Mouse (Mus musculus) heart, embryonic 10.5 days (tissue): ENCODE measurements around the gene Prr15. TPM values are rescaled to one million over a fixed set of nuclear protein-coding genes. Genes with fewer than 3 reads are reported as not detected.

ENCODE experiments used
- DNase-seq: peaks from one replicate; pipeline ENCODE4 v3.0.0-alpha.2; 2017; ENCODE audit warnings: low spot score
- H3K27ac ChIP-seq: fragments of 300-500 bp; sonication (generic); 2 replicates; pipeline ENCODE4 v1.5.1; 2016; ENCODE audit warnings: mild to moderate bottlenecking
- H3K27me3 ChIP-seq: fragments of 300-500 bp; sonication (generic); 2 replicates; pipeline ENCODE4 v1.6.1; 2016; ENCODE audit warnings: mild to moderate bottlenecking; ENCODE audit not compliant: poor library complexity, insufficient read depth, severe bottlenecking
- H3K36me3 ChIP-seq: fragments of 300-500 bp; sonication (generic); 2 replicates; pipeline ENCODE4 v1.6.1; 2016; ENCODE audit warnings: mild to moderate bottlenecking, moderate library complexity
- H3K4me1 ChIP-seq: fragments of 300-500 bp; sonication (generic); 2 replicates; pipeline ENCODE4 v1.6.1; 2016; ENCODE audit warnings: mild to moderate bottlenecking
- H3K4me3 ChIP-seq: fragments of 300-500 bp; sonication (generic); 2 replicates; pipeline ENCODE4 v1.5.1; 2016; ENCODE audit warnings: mild to moderate bottlenecking, moderate library complexity
- H3K9me3 ChIP-seq: fragments of 300-500 bp; sonication (generic); 2 replicates; pipeline ENCODE4 v1.6.1; 2016; ENCODE audit warnings: mild to moderate bottlenecking, moderate library complexity
- WGBS: fragments of 180-500 bp; shearing (Covaris S2); methylation state at CpG from one replicate; pipeline ENCODE4 v1.1.7; 2016; 5-methylcytosine and 5-hydroxymethylcytosine counted together
- polyA plus RNA-seq: library from polyadenylated mRNA; unstranded; fragments of >200 nt; fragmentation: Nextera tagmentation; extraction: Ambion mirVana; gene quantifications from 2 replicates; pipeline ENCODE4 v1.2.1, GENCODE M21; 2016

Gene Prr15
- polyA plus RNA-seq, 1 experiment from 2014 or later = 1.5 TPM

GRCm38 (mm10) chr6:54333652-54334396, 8.2 kb downstream of the Prr15 start:
- Histone ChIP-seq H3K27ac (no peak overlapping the region), H3K4me1 (no peaks in the 10 kb centered on the region), H3K4me3 (no peak overlapping the region), H3K36me3 (0 out of 2 replicates have a peak, but pooled peaks cover 4% of the 10 kb centered on the region), H3K27me3 (peaks cover 30% of the 10 kb centered on the region), H3K9me3 (no peaks in the 10 kb centered on the region)
- DNase-seq = no peak
- 49% methylated on average over 9 of the region's 9 CpGs for WGBS

- no peaks in the 10 kb centered on the region for H3K9me3 ChIP-seq
- H3K4me3 ChIP-seq = no peak overlapping the region
- 82% methylated on average over 6 of the region's 6 CpGs for whole genome bisulfite sequencing
- no peak overlapping the region for H3K27ac ChIP-seq
- H3K4me1 ChIP-seq = no peaks in the 10 kb centered on the region
- DNase-seq = no peak
- H3K36me3 ChIP-seq = no peaks in the 10 kb centered on the region
- peaks cover 27% of the 10 kb centered on the region for H3K27me3 ChIP-seq
These were observed 11.7 kb downstream of the Prr15 start for GRCm38 (mm10) chr6:54337321-54337720.

DNA sequence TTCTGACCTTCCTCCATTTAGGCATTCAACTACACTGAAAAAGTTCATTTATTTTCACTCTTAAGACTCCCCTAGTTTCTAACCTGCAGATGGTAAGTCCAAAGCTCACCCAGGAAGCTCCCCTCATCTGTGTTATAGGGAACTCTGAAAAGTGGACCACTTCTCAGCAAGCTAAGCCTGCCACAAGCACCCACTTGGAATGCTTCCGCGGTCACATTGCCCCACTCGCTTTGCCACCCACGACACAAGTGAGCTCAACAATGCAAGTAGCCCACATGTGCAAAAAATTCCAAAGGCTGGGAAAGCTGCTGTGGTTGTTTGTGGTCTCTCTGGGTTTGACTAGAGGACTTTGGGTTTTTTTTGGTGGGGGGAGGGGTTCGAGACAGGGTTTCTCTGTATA, 15.5 kb downstream of the Prr15 start:
- no peak for DNase-seq
- H3K9me3 ChIP-seq = no peaks in the 10 kb centered on the region
- 87% methylated on average over 5 of the region's 5 CpGs for WGBS
- H3K4me1 ChIP-seq = no peaks in the 10 kb centered on the region
- no peak overlapping the region for H3K27ac ChIP-seq
- no peak overlapping the region for H3K4me3 ChIP-seq
- peaks cover 3% of the 10 kb centered on the region for H3K27me3 ChIP-seq
- no peaks in the 10 kb centered on the region for H3K36me3 ChIP-seq

- Histone ChIP-seq H3K9me3 (no peaks in the 10 kb centered on the region), H3K27me3 (peaks cover 3% of the 10 kb centered on the region; the same call in 1 of the 2 replicates), H3K4me1 (no peaks in the 10 kb centered on the region), H3K36me3 (no peaks in the 10 kb centered on the region), H3K27ac (no peak overlapping the region), H3K4me3 (no peak overlapping the region)
- WGBS = 85% methylated on average over 10 of the region's 10 CpGs
- DNase-seq = no peak
These were observed 16.6 kb downstream of the Prr15 start for GRCm38 (mm10) chr6:54342223-54342622.

DNA sequence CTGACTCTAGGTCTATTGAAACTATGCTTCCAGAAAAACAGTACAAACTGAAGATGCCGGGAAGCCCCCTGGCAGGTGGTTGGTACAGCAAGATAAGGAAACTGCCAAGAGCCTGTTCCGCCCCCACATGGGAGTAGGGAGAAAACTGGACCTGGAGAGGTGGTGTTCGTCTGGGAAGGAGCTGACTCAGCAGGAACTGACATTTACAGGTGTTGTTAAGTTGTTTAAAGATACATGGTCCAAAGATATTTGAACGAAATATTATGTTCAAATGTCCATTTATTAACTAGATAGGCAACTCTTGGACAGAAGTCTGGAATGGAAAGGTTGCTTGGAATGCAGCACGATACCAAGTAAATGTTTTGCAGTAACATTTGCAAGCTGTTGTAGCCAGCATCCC, 26.2 kb downstream of the Prr15 start:
- no peaks in the 10 kb centered on the region for H3K27me3 ChIP-seq
- no peaks in the 10 kb centered on the region for H3K9me3 ChIP-seq
- DNase-seq = no peak
- H3K4me3 ChIP-seq = no peak overlapping the region
- 72% methylated on average over 5 of the region's 5 CpGs for WGBS
- H3K4me1 ChIP-seq = peaks cover 5% of the 10 kb centered on the region
- H3K27ac ChIP-seq = no peak overlapping the region
- H3K36me3 ChIP-seq = no peaks in the 10 kb centered on the region

DNA sequence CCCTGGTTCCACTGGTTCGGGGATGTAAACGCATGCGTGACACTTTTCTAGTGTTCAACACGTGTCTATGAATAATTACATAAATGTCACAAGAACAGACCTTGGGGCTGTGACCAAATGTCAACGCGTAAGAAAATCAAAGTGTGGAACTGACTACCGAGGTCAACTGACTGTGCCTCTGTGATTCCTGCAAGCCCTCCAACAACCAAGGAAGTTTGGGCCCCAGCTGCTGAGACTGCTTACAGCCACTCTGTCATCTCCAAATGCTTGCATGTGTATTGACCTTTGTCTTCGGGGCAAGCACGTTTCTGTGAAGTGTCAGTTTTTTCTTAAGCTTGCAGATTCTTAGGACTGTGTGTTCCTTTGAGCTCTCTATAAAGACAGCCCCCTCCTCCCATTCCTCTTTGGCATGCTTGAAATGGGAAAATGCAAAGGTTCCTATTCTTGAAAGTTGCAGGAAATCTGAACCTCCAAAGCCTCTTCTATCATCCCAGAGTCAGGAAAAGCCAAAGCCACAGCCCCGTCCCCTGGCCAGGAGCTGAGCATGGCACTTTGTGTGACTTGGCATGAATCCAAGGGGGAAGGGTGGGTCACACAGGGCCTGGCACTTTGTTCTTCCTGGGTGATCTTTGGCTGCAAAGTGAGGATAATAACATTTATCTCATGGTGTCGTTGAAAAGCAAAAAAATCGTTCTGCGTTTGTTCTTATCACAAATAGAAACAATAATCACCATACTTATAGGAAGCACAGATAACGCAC, 27.5 kb downstream of the Prr15 start:
- no peaks in the 10 kb centered on the region for H3K27me3 ChIP-seq
- no peak for DNase-seq
- 65% methylated on average over 14 of the region's 14 CpGs for WGBS
- no peaks in the 10 kb centered on the region for H3K9me3 ChIP-seq
- peaks cover 5% of the 10 kb centered on the region for H3K4me1 ChIP-seq
- H3K36me3 ChIP-seq = no peaks in the 10 kb centered on the region
- no peak overlapping the region for H3K27ac ChIP-seq
- no peak overlapping the region for H3K4me3 ChIP-seq

- WGBS = 77% methylated on average over 5 of the region's 5 CpGs
- no peak overlapping the region for H3K4me3 ChIP-seq
These were observed 28.1 kb downstream of the Prr15 start for GRCm38 (mm10) chr6:54353698-54354097.

GRCm38 (mm10) chr6:54355626-54356025, 30.0 kb downstream of the Prr15 start:
- DNase-seq = peak; percentile 72
- WGBS = 71% methylated on average over 6 of the region's 6 CpGs

More at GRCm38 (mm10) chr6:54353698-54354097, 28.1 kb downstream of the Prr15 start:
- no peak for DNase-seq
- no peaks in the 10 kb centered on the region for H3K36me3 ChIP-seq
- H3K9me3 ChIP-seq = no peaks in the 10 kb centered on the region
- H3K27me3 ChIP-seq = no peaks in the 10 kb centered on the region
- H3K27ac ChIP-seq = no peak overlapping the region
- H3K4me1 ChIP-seq = peaks cover 5% of the 10 kb centered on the region

DNA sequence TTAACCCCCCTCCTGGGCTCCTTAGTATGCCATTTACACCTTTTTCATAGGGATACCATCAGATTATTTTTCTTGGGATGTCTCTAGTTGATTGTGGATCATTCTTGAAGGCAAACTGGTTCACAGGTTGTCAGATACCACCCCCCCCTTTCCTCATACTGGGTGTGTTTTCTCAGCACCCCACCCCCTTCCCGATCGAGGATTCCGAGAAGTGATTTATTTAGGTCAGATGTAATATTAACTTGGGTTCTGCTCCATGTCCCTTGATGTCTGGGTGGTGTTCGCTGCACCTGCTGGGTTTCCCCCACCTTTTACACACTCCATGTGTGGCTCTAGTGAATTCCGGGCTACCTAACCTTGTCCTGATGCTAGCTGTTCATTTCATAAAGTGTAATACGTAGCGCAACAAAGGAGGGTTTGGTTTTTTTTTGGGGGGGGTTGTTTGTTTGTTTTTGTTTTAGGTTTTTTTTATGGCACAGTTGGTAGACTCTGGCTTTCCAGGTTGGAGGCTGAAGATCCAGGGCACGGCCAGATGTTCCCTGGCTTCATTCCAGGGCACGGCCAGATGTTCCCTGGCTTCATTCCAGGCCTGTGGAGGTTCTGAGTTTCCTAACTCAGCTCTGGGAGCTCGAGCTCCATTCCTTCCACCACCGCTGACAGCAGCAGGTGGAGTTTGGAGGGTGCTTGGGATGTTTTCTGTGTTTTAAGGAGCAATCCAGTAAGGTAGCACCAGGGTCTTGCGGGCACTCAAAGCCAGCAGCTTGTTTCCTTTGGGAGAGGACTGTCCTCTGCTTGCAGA, 37.1 kb downstream of the Prr15 start:
- H3K27ac ChIP-seq = no peak overlapping the region
- H3K36me3 ChIP-seq = no peaks in the 10 kb centered on the region
- H3K4me1 ChIP-seq = peaks cover 7% of the 10 kb centered on the region; the same call in 1 of the 2 replicates
- H3K27me3 ChIP-seq = no peaks in the 10 kb centered on the region
- no peaks in the 10 kb centered on the region for H3K9me3 ChIP-seq
- H3K4me3 ChIP-seq = no peak overlapping the region
- 81% methylated on average over 12 of the region's 12 CpGs for WGBS
- no peak for DNase-seq

More at GRCm38 (mm10) chr6:54355626-54356025, 30.0 kb downstream of the Prr15 start:
- Histone ChIP-seq H3K27me3 (no peaks in the 10 kb centered on the region), H3K36me3 (no peaks in the 10 kb centered on the region), H3K4me3 (no peak overlapping the region), H3K4me1 (peaks cover 5% of the 10 kb centered on the region), H3K9me3 (no peaks in the 10 kb centered on the region), H3K27ac (no peak overlapping the region)

GRCm38 (mm10) chr6:54364406-54365136, 38.9 kb downstream of the Prr15 start:
- DNase-seq = no peak
- 76% methylated on average over 12 of the region's 12 CpGs for whole genome bisulfite sequencing
- H3K4me1 ChIP-seq = peaks cover 10% of the 10 kb centered on the region
- no peaks in the 10 kb centered on the region for H3K36me3 ChIP-seq
- H3K27ac ChIP-seq = peak overlapping the region; percentile 53; the same call in 1 of the 2 replicates
- H3K27me3 ChIP-seq = peaks cover 3% of the 10 kb centered on the region; the same call in 1 of the 2 replicates
- H3K4me3 ChIP-seq = no peak overlapping the region
- H3K9me3 ChIP-seq = no peaks in the 10 kb centered on the region

- Histone ChIP-seq H3K4me3 (no peak overlapping the region), H3K36me3 (no peaks in the 10 kb centered on the region), H3K27ac (no peak overlapping the region), H3K27me3 (peaks cover 10% of the 10 kb centered on the region), H3K9me3 (no peaks in the 10 kb centered on the region), H3K4me1 (peaks cover 17% of the 10 kb centered on the region)
- no peak for DNase-seq
- WGBS = 74% methylated on average over 5 of the region's 5 CpGs
These were observed 41.0 kb downstream of the Prr15 start for GRCm38 (mm10) chr6:54366607-54367006.

GRCm38 (mm10) chr6:54368071-54368470, 42.4 kb downstream of the Prr15 start:
- H3K27ac ChIP-seq = peak overlapping the region; percentile 4; the same call in 1 of the 2 replicates
- no peak overlapping the region for H3K4me3 ChIP-seq
- WGBS = 8% methylated on average over 6 of the region's 6 CpGs
- DNase-seq = peak; percentile 78
- no peaks in the 10 kb centered on the region for H3K36me3 ChIP-seq
- H3K9me3 ChIP-seq = no peaks in the 10 kb centered on the region
- peaks cover 21% of the 10 kb centered on the region for H3K4me1 ChIP-seq
- H3K27me3 ChIP-seq = peaks cover 10% of the 10 kb centered on the region
